Mouse (Mus musculus) hindbrain, embryonic 12.5 days (tissue): ENCODE measurements around the gene Rftn1. TPM values are rescaled to one million over a fixed set of nuclear protein-coding genes. Genes with fewer than 3 reads are reported as not detected.

Experiments
- ATAC-seq: fragments of 200-750 bp; cut with Nextera tagmentation; 2 replicates; pipeline ENCODE4 v1.8.0; 2017; ENCODE audit warnings: moderate TSS enrichment; ENCODE audit not compliant: low FRiP score
- H3K27ac ChIP-seq: fragments of 300-500 bp; sonication (generic); 2 replicates; pipeline ENCODE4 v1.5.1; 2016; ENCODE audit warnings: mild to moderate bottlenecking
- H3K27me3 ChIP-seq: fragments of 300-500 bp; sonication (generic); 2 replicates; pipeline ENCODE4 v1.6.1; 2016; ENCODE audit warnings: mild to moderate bottlenecking
- H3K36me3 ChIP-seq: fragments of 300-500 bp; sonication (generic); 2 replicates; pipeline ENCODE4 v1.6.1; 2016; ENCODE audit warnings: mild to moderate bottlenecking
- H3K4me1 ChIP-seq: fragments of 300-500 bp; sonication (generic); 2 replicates; pipeline ENCODE4 v1.6.1; 2016
- H3K4me2 ChIP-seq: fragments of 300-500 bp; sonication (generic); replicated peaks from 2 replicates; pipeline ENCODE4 v1.6.1; 2016; ENCODE audit warnings: mild to moderate bottlenecking
- H3K4me3 ChIP-seq: fragments of 300-500 bp; sonication (generic); 2 replicates; pipeline ENCODE4 v1.5.1; 2016; ENCODE audit warnings: mild to moderate bottlenecking
- H3K9ac ChIP-seq: fragments of 300-500 bp; sonication (generic); 2 replicates; pipeline ENCODE4 v1.6.1; 2016; ENCODE audit warnings: mild to moderate bottlenecking, moderate library complexity
- H3K9me3 ChIP-seq: fragments of 300-500 bp; sonication (generic); replicated peaks from 2 replicates; pipeline ENCODE4 v1.6.1; 2016; ENCODE audit warnings: mild to moderate bottlenecking
- WGBS: fragments of 180-500 bp; shearing (Covaris S2); methylation state at CpG from one replicate; pipeline ENCODE4 v1.1.7; 2016; 5-methylcytosine and 5-hydroxymethylcytosine counted together
- polyA plus RNA-seq: library from polyadenylated mRNA; unstranded; fragments of >200 nt; fragmentation: Nextera tagmentation; extraction: Ambion mirVana; gene quantifications from 2 replicates; pipeline ENCODE4 v1.2.1, GENCODE M21; 2016

Rftn1 gene
- polyA plus RNA-seq, 1 experiment from 2014 or later = 8.3 TPM

DNA sequence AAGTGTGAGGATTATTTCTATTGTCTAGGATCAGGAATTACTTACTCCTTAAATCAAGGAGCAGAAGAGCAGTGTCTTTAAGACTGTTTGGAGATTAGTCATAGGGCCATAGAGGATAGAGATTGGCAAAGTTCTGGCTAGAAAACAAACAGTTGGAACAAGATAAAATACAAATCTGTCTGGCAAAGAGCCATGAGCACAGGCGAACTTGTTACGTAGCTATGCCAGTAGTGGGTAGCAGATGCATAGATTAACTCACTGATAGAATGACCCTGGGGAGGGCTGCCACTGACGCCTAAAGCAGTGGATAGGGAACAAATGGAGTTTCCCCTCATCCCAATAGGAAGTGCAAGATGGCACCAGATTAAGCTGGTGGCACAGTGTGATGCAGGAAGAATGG, 97.1 kb downstream of the Rftn1 start:
- Histone ChIP-seq H3K4me3 (no peak overlapping the region), H3K4me2 (no peak overlapping the region), H3K4me1 (no peaks in the 10 kb centered on the region), H3K9ac (no peak overlapping the region), H3K27ac (no peak overlapping the region), H3K27me3 (no peaks in the 10 kb centered on the region), H3K36me3 (no peaks in the 10 kb centered on the region), H3K9me3 (no peaks in the 10 kb centered on the region)
- WGBS = 56% methylated on average over 3 of the region's 3 CpGs
- ATAC-seq = no peak

GRCm38 (mm10) chr17:50092848-50093247, 97.6 kb downstream of the Rftn1 start:
- Histone ChIP-seq H3K4me1 (no peaks in the 10 kb centered on the region), H3K9me3 (no peaks in the 10 kb centered on the region), H3K27ac (no peak overlapping the region), H3K36me3 (no peaks in the 10 kb centered on the region), H3K4me2 (no peak overlapping the region), H3K4me3 (no peak overlapping the region), H3K27me3 (no peaks in the 10 kb centered on the region), H3K9ac (no peak overlapping the region)
- WGBS = 92% methylated on average over 8 of the region's 8 CpGs
- ATAC-seq = no peak

DNA sequence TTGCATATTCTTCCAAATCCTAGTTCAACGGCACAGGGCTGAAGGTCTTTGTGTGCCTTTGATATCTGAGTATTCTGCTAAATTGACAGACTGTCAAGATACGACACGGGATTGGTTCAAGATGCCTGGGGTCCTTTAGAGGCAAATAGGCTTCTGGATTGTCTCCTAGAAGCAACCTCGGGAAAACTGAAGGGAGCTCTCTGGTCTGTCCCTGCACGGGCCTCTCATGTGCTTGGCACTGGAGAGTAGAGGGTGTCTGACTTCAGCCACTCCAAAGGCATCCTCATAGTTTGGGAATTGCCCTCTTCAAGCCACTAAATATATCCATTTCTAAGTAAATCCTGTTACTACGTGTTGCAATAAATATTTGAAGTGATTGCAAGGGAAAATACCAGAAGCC, 98.6 kb downstream of the Rftn1 start:
- WGBS = 78% methylated on average over 6 of the region's 6 CpGs
- H3K4me2 ChIP-seq = no peak overlapping the region

DNA sequence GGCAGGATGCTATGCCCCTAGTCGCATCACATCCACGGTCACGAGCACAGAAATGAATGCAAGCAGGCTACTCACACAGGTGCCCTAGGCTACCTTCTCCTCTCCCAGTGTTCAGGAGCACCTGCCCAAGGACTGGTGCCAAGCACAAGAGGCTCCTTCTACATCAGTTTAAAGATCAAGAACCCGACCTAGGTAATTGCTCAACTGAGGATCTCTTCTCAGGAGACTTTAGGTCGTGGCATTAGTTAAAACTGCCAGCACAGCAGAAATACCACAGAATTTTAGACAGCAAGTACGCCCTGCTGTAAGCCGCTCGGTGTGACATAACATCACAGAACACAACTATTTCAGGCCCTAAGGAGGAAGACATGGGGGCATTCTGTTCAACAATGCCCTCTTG, 100.7 kb downstream of the Rftn1 start:
- no peaks in the 10 kb centered on the region for H3K9me3 ChIP-seq

More for the DNA sequence above, 98.6 kb downstream of the Rftn1 start:
- H3K4me1 ChIP-seq = no peaks in the 10 kb centered on the region
- H3K4me3 ChIP-seq = no peak overlapping the region
- H3K36me3 ChIP-seq = no peaks in the 10 kb centered on the region
- no peak for ATAC-seq
- no peak overlapping the region for H3K27ac ChIP-seq
- no peaks in the 10 kb centered on the region for H3K9me3 ChIP-seq
- no peaks in the 10 kb centered on the region for H3K27me3 ChIP-seq
- H3K9ac ChIP-seq = no peak overlapping the region

DNA sequence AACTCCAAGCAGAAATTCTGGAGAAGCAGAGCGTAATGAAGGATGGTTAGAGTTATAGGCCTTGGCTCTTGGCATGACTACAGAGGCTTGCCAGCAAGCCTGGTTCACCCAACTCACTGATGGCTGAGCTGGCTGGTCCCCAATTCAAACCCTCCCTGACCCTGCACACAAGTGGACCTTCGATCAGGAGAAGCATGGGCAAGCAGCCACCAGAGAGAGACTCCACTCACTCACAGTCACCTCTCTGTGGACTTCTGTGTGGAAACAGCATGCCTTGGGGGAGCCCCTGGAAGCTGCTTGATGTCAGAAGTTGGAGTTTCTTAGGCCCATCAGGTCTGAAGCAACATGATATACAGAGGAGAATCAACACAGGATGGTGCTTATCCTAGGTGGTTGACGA, 102.4 kb downstream of the Rftn1 start:
- no peaks in the 10 kb centered on the region for H3K36me3 ChIP-seq
- H3K4me3 ChIP-seq = no peak overlapping the region
- no peaks in the 10 kb centered on the region for H3K4me1 ChIP-seq
- no peak overlapping the region for H3K4me2 ChIP-seq
- no peaks in the 10 kb centered on the region for H3K27me3 ChIP-seq
- no peak overlapping the region for H3K9ac ChIP-seq
- H3K9me3 ChIP-seq = no peaks in the 10 kb centered on the region
- 92% methylated on average over 3 of the region's 3 CpGs for WGBS
- no peak for ATAC-seq
- no peak overlapping the region for H3K27ac ChIP-seq

More for the DNA sequence above, 100.7 kb downstream of the Rftn1 start:
- Histone ChIP-seq H3K4me3 (no peak overlapping the region), H3K27ac (no peak overlapping the region), H3K4me2 (no peak overlapping the region), H3K9ac (no peak overlapping the region), H3K27me3 (no peaks in the 10 kb centered on the region), H3K36me3 (no peaks in the 10 kb centered on the region), H3K4me1 (no peaks in the 10 kb centered on the region)
- ATAC-seq = no peak
- WGBS = 81% methylated on average over 8 of the region's 8 CpGs

DNA sequence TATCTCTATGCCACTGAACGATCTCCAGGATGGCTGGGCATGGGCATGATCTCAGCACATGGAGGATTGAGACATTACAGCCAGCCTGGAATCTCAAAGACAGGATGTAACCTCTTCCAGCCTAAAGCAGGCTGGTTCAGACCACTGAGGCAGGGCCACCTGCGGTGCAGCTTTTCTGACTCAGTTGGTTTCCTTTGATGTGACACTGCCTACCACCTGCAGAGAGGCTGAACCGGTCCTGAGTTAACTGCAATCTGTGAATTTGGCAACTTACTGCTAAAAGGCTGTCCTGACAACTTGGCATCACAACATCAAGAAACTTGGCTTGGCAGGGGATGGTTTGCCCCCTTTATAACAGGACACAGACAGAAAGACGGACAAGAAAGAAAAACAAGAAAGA, 103.6 kb downstream of the Rftn1 start:
- Histone ChIP-seq H3K36me3 (no peaks in the 10 kb centered on the region), H3K4me3 (no peak overlapping the region), H3K27me3 (no peaks in the 10 kb centered on the region), H3K9ac (no peak overlapping the region), H3K9me3 (no peaks in the 10 kb centered on the region), H3K4me2 (no peak overlapping the region), H3K27ac (no peak overlapping the region), H3K4me1 (no peaks in the 10 kb centered on the region)
- WGBS = 55% methylated on average over 4 of the region's 4 CpGs
- no peak for ATAC-seq

DNA sequence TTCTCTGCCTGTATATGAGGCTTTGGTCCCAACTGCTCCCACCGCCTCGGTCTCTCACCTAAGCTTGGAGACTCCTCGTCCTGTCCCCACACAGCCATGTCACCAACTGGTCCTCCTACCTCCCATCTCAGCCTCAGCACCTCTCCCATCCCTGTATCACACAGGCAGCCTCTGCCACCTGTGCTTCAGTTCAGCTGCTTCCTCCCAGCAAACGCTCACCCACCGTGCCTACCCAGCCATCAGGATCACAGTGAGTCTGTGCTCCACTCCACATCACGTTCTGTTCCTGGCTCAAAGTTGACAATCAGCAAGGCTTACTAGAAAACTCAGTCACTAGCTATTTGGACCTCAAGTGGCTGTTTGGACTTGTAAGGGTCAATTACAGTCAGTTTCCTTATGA, 105.8 kb downstream of the Rftn1 start:
- ATAC-seq = no peak
- WGBS = 89% methylated on average over 6 of the region's 6 CpGs

GRCm38 (mm10) chr17:50083937-50084336, 106.5 kb downstream of the Rftn1 start:
- Histone ChIP-seq H3K27ac (no peak overlapping the region), H3K4me2 (no peak overlapping the region), H3K4me1 (no peaks in the 10 kb centered on the region), H3K9me3 (no peaks in the 10 kb centered on the region), H3K9ac (no peak overlapping the region), H3K4me3 (no peak overlapping the region), H3K27me3 (no peaks in the 10 kb centered on the region), H3K36me3 (no peaks in the 10 kb centered on the region)
- WGBS = 86% methylated on average over 4 of the region's 4 CpGs
- no peak for ATAC-seq

More for the DNA sequence above, 105.8 kb downstream of the Rftn1 start:
- Histone ChIP-seq H3K36me3 (no peaks in the 10 kb centered on the region), H3K27ac (no peak overlapping the region), H3K4me1 (no peaks in the 10 kb centered on the region), H3K27me3 (no peaks in the 10 kb centered on the region), H3K9ac (no peak overlapping the region), H3K4me3 (no peak overlapping the region), H3K4me2 (no peak overlapping the region), H3K9me3 (no peaks in the 10 kb centered on the region)

DNA sequence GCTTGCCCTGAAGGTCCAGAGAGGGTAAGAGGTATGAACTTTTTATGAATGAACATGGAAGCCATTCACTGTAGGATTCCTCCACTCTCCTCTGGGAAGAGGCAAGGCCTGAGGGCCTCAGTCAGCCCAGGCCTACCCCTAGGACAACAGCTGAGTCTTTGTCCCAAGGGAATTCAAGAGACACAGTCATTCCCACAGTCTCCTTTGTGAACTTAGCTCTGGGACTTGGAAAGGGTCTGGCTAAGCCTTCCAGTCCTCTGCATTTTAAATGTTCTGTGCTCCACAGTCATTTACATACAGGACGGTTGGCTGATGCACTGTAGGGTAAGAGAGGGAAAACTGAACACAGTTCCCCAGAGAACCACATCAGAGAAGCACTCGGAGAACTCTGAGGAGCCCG, 107.5 kb downstream of the Rftn1 start:
- no peak overlapping the region for H3K9ac ChIP-seq
- no peak for ATAC-seq
- H3K4me1 ChIP-seq = no peaks in the 10 kb centered on the region
- H3K4me2 ChIP-seq = no peak overlapping the region
- H3K27ac ChIP-seq = no peak overlapping the region
- no peaks in the 10 kb centered on the region for H3K9me3 ChIP-seq
- no peak overlapping the region for H3K4me3 ChIP-seq
- H3K27me3 ChIP-seq = no peaks in the 10 kb centered on the region
- 78% methylated on average over 3 of the region's 3 CpGs for whole genome bisulfite sequencing
- H3K36me3 ChIP-seq = no peaks in the 10 kb centered on the region

GRCm38 (mm10) chr17:50081647-50082046, 108.8 kb downstream of the Rftn1 start:
- Histone ChIP-seq H3K4me3 (no peak overlapping the region), H3K36me3 (no peaks in the 10 kb centered on the region), H3K27ac (no peak overlapping the region), H3K9ac (no peak overlapping the region), H3K27me3 (no peaks in the 10 kb centered on the region), H3K4me1 (no peaks in the 10 kb centered on the region), H3K9me3 (no peaks in the 10 kb centered on the region), H3K4me2 (no peak overlapping the region)
- ATAC-seq = no peak
- 48% methylated on average over 9 of the region's 9 CpGs for WGBS

DNA sequence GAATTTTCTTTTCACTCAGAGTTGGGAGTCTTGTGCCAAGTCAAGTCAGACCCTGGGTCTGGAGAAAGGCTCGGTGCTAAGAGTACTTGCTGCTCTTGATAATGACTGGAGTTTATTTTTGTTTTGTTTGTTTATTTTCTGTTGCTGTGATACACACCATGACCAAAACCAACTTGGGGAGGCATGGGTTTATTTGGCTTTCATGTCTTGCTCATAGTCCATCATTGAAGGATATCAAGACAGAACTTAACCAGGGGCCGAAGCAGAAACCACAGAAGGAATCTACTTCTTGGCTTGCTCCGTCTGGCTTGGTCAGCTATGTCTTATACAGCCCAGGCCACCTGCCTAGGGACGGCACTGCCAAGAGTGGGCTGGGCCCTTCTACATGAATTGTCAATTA, 109.5 kb downstream of the Rftn1 start:
- WGBS = 87% methylated on average over 4 of the region's 4 CpGs
- Histone ChIP-seq H3K4me3 (no peak overlapping the region), H3K27me3 (no peaks in the 10 kb centered on the region), H3K4me2 (no peak overlapping the region), H3K9ac (no peak overlapping the region), H3K4me1 (no peaks in the 10 kb centered on the region), H3K9me3 (no peaks in the 10 kb centered on the region), H3K27ac (no peak overlapping the region), H3K36me3 (no peaks in the 10 kb centered on the region)
- ATAC-seq = no peak

DNA sequence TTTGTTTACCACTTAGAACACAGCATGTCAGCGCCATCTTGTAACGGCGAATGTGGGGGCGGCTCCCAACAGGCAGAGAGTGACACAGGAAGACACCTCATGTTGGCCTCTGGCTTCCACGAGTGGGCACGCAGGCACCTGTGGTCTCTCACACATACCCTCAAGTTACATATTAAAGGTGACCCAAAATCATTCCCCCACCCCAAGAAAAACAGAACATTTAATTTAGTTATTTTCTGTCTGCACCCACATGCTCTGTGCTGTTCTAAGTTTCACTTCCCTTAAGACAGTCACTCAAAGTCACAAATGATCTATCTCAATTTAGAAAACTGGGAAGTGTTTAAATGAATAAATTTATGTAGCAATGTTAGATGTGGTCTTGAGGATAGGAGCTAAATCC, 111.7 kb downstream of the Rftn1 start:
- Histone ChIP-seq H3K27me3 (no peaks in the 10 kb centered on the region), H3K9ac (no peak overlapping the region), H3K9me3 (no peaks in the 10 kb centered on the region), H3K4me2 (no peak overlapping the region), H3K36me3 (no peaks in the 10 kb centered on the region), H3K27ac (no peak overlapping the region), H3K4me1 (no peaks in the 10 kb centered on the region), H3K4me3 (no peak overlapping the region)
- no peak for ATAC-seq
- 95% methylated on average over 6 of the region's 6 CpGs for WGBS

DNA sequence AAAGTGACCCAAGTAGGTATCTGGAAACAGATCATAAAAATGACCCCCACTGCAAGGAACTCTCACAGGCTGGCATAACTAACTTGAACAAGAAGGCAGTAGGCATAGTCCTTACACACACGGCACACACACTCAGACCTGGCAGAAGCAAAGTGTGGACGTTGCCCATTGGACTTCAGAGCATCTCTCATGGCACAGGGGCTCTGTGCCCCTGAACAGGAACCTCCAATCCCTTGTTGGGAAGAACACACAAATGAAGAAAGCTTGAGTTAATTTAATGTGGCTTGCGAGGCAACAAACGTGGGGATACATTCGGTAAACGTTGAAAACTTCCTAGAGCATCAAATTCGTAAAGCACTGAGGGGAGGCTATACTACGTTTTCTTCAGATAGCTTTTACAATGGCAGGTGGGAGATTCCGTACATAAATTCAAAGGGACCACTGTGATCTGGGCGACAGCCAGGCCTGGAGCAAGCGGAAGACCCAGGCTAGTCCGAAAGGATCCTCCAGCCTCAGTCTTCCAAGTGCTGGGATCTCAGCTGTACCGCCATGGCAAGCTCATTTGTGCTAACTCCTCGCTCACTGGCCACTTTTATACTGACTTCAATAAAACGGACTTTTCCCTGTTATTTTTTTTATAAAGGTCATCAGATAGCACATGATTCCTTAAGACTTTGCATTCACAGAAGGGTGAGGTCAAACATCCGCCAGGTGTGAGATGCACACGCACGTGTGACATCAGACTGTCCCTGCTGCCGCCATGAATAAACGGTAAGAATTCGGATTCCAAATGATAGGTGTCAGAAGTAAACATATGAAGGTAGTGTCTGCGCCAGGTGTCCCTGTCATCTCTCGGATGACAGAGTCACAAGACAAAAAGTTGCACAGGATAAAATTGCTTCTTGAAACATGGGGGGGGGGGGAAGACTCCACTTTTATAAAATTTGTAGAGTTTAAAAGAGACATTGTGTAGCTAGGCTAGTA, 117.2 kb downstream of the Rftn1 start:
- Histone ChIP-seq H3K36me3 (no peaks in the 10 kb centered on the region), H3K4me2 (no peak overlapping the region), H3K27me3 (no peaks in the 10 kb centered on the region), H3K4me3 (no peak overlapping the region), H3K27ac (no peak overlapping the region), H3K4me1 (peaks cover 4% of the 10 kb centered on the region), H3K9ac (no peak overlapping the region), H3K9me3 (no peaks in the 10 kb centered on the region)
- ATAC-seq = no peak
- WGBS = 93% methylated on average over 23 of the region's 23 CpGs
